Comparison of ENCODE assay signal across 8 mouse cellular contexts in genomic region chr2:6267537-6267936, GRCm38 (mm10). TPM values are rescaled to one million over a fixed set of nuclear protein-coding genes. Genes with fewer than 3 reads are reported as not detected.
DNase-seq lines count a peak whose midpoint lies in the region; ATAC-seq and TF ChIP-seq lines count a peak whose summit lies in the region.

No protein-coding gene starts in this region.

- H3K4me2 ChIP-seq in forebrain, embryonic 13.5 days, result no peak overlapping the region
- H3K4me2 ChIP-seq in forebrain, embryonic 11.5 days (ENCODE audit: low read depth, low read length, severe bottlenecking), result no peak overlapping the region
- peak overlapping the region; percentile 26 for H3K4me2 ChIP-seq in hindbrain, embryonic 15.5 days
- peak overlapping the region; percentile 27; the same call in 1 of the 2 replicates for H3K4me2 ChIP-seq in midbrain, embryonic 16.5 days (ENCODE audit: low read length)

- no peak for TF ChIP-seq POLR2A in liver, adult 2 months (IDR thresholded peaks at IDR 0.05; ENCODE audit: extremely low read depth, insufficient read depth, low read length)

- peaks cover 59% of the 10 kb centered on the region for H3K27me3 ChIP-seq in forebrain, embryonic 13.5 days
- H3K27me3 ChIP-seq in forebrain, embryonic 11.5 days (ENCODE audit: control insufficient read depth, insufficient read depth, low read length), result peaks cover 49% of the 10 kb centered on the region
- H3K27me3 ChIP-seq in hindbrain, embryonic 15.5 days, result no peaks in the 10 kb centered on the region
- no peaks in the 10 kb centered on the region for H3K27me3 ChIP-seq in liver, adult 2 months (ENCODE audit: control insufficient read depth, insufficient read depth, low read length)
- H3K27me3 ChIP-seq in midbrain, embryonic 16.5 days (ENCODE audit: control insufficient read depth, insufficient read depth, low read depth, low read length), result no peaks in the 10 kb centered on the region

- peaks cover 10% of the 10 kb centered on the region for H3K4me1 ChIP-seq in forebrain, embryonic 13.5 days
- H3K4me1 ChIP-seq in forebrain, embryonic 11.5 days (replicated peaks; ENCODE audit: control insufficient read depth, insufficient read depth, low read length), result 0 out of 2 replicates have a peak, but pooled peaks cover 4% of the 10 kb centered on the region
- peaks cover 15% of the 10 kb centered on the region for H3K4me1 ChIP-seq in hindbrain, embryonic 15.5 days (replicated peaks)
- H3K4me1 ChIP-seq in liver, adult 2 months (ENCODE audit: control insufficient read depth, insufficient read depth, low read length), result no peaks in the 10 kb centered on the region
- H3K4me1 ChIP-seq in midbrain, embryonic 16.5 days (ENCODE audit: control insufficient read depth, insufficient read depth, low read length), result peaks cover 14% of the 10 kb centered on the region

- no peaks in the 10 kb centered on the region for H3K79me2 ChIP-seq in liver, adult 2 months (ENCODE audit: control insufficient read depth, insufficient read depth, low read length)

- WGBS in forebrain, embryonic 13.5 days, result 32% methylated on average over 9 of the region's 9 CpGs
- 43% methylated on average over 9 of the region's 9 CpGs for WGBS in forebrain, embryonic 11.5 days
- WGBS in hindbrain, embryonic 15.5 days, result 30% methylated on average over 9 of the region's 9 CpGs
- 30% methylated on average over 9 of the region's 9 CpGs for WGBS in liver, adult 2 months
- WGBS in midbrain, embryonic 16.5 days, result 18% methylated on average over 9 of the region's 9 CpGs

- H3K27ac ChIP-seq in forebrain, embryonic 13.5 days, result no peak overlapping the region; the same call in 1 of the 2 replicates
- no peak overlapping the region for H3K27ac ChIP-seq in forebrain, embryonic 11.5 days (ENCODE audit: low read depth, low read length)
- H3K27ac ChIP-seq in hindbrain, embryonic 15.5 days (replicated peaks), result peak overlapping the region; percentile 65
- H3K27ac ChIP-seq in liver, adult 2 months (replicated peaks; ENCODE audit: insufficient read depth, low read depth, low read length), result no peak overlapping the region
- H3K27ac ChIP-seq in midbrain, embryonic 16.5 days (ENCODE audit: low read length), result peak overlapping the region; percentile 61; the same call in 1 of the 2 replicates

- H3K9ac ChIP-seq in forebrain, embryonic 13.5 days, result no peak overlapping the region
- no peak overlapping the region for H3K9ac ChIP-seq in forebrain, embryonic 11.5 days (ENCODE audit: low read length)
- no peak overlapping the region for H3K9ac ChIP-seq in hindbrain, embryonic 15.5 days
- H3K9ac ChIP-seq in liver, adult 2 months (ENCODE audit: low read depth, low read length), result no peak overlapping the region
- H3K9ac ChIP-seq in midbrain, embryonic 16.5 days (ENCODE audit: low read depth, low read length), result no peak overlapping the region

- no peaks in the 10 kb centered on the region for H3K36me3 ChIP-seq in forebrain, embryonic 13.5 days (ENCODE audit: poor library complexity, severe bottlenecking)
- H3K36me3 ChIP-seq in forebrain, embryonic 11.5 days (ENCODE audit: control insufficient read depth, insufficient read depth, low read length), result no peaks in the 10 kb centered on the region
- no peaks in the 10 kb centered on the region for H3K36me3 ChIP-seq in hindbrain, embryonic 15.5 days
- no peaks in the 10 kb centered on the region for H3K36me3 ChIP-seq in liver, adult 2 months (ENCODE audit: control insufficient read depth, insufficient read depth, low read length)
- no peaks in the 10 kb centered on the region for H3K36me3 ChIP-seq in midbrain, embryonic 16.5 days (ENCODE audit: control insufficient read depth, insufficient read depth, low read length)

- no peak overlapping the region for H3K4me3 ChIP-seq in forebrain, embryonic 13.5 days
- no peak overlapping the region for H3K4me3 ChIP-seq in forebrain, embryonic 11.5 days (ENCODE audit: low read depth, low read length)
- no peak overlapping the region for H3K4me3 ChIP-seq in hindbrain, embryonic 15.5 days
- no peak overlapping the region for H3K4me3 ChIP-seq in liver, adult 2 months (ENCODE audit: insufficient read depth, low read depth, low read length)
- no peak overlapping the region for H3K4me3 ChIP-seq in midbrain, embryonic 16.5 days (ENCODE audit: low read depth, low read length)

- peak; percentile 50 for ATAC-seq in forebrain, embryonic 13.5 days
- ATAC-seq in forebrain, embryonic 11.5 days (replicated peaks; ENCODE audit: low FRiP score), result no peak
- ATAC-seq in hindbrain, embryonic 15.5 days (ENCODE audit: low FRiP score, low read depth), result peak; percentile 53; the same call in 1 of the 2 replicates
- peak; percentile 74 for ATAC-seq in midbrain, embryonic 16.5 days

- TF ChIP-seq CTCF in liver, adult 2 months (IDR thresholded peaks at IDR 0.05; ENCODE audit: low read depth, low read length), result no peak

- no peak for DNase-seq in forebrain, embryonic 11.5 days (ENCODE audit: low spot score)
- peak; percentile 79 for DNase-seq in adrenal gland, postnatal 25 days
- DNase-seq in gastrocnemius, postnatal 10 days, result peak; percentile 35
- peak; percentile 36 for DNase-seq in liver, adult 2 months (ENCODE audit: extremely low read depth, low read depth, low spot score)
- DNase-seq in urinary bladder, postnatal 36 days (ENCODE audit: low spot score in 2 of 2), result peak; percentile 31 to 62

- peaks cover 6% of the 10 kb centered on the region; the same call in 1 of the 2 replicates for H3K9me3 ChIP-seq in forebrain, embryonic 13.5 days (replicated peaks)
- H3K9me3 ChIP-seq in forebrain, embryonic 11.5 days (ENCODE audit: control insufficient read depth, low read length), result no peaks in the 10 kb centered on the region; the same call in 1 of the 2 replicates
- no peaks in the 10 kb centered on the region for H3K9me3 ChIP-seq in hindbrain, embryonic 15.5 days
- H3K9me3 ChIP-seq in midbrain, embryonic 16.5 days (replicated peaks; ENCODE audit: control insufficient read depth, low read length, poor library complexity, severe bottlenecking), result no peaks in the 10 kb centered on the region

RNA-seq across cellular contexts. Expression of gene Echdc3, which starts 54.7 kb away (rescaled TPM):
- 1.2 and 1.6 TPM in 2 replicates for polyA plus RNA-seq in forebrain, embryonic 13.5 days (2015; fragmentation: Nextera tagmentation; extraction: Ambion mirVana)
- 2.3 and 2.9 TPM in 2 replicates for polyA plus RNA-seq in forebrain, embryonic 11.5 days (2014; fragmentation: Nextera tagmentation; extraction: Ambion mirVana)
- total RNA-seq in adrenal gland, postnatal 25 days (2021), result 46.5 and 70.4 TPM in 2 replicates
- total RNA-seq in gastrocnemius, postnatal 10 days (2021), result 1 to 10 TPM; 7.1 to 9.2 TPM
- polyA plus RNA-seq in hindbrain, embryonic 15.5 days (2015; fragmentation: Nextera tagmentation; extraction: Ambion mirVana), result 1.3 and 1.4 TPM in 2 replicates
- 101 and 103 TPM in 2 replicates for total RNA-seq in liver, adult 2 months (2014; rRNA removed)
- 125 and 139 TPM in 2 replicates for polyA plus RNA-seq in liver, adult 2 months (2012; rRNA removed)
- 1.1 and 1.5 TPM in 2 replicates for polyA plus RNA-seq in midbrain, embryonic 16.5 days (2015; fragmentation: Nextera tagmentation; extraction: Ambion mirVana)

RNA-seq across cellular contexts. Expression of gene Usp6nl, which starts 54.9 kb away (rescaled TPM):
- polyA plus RNA-seq in forebrain, embryonic 13.5 days (2015; fragmentation: Nextera tagmentation; extraction: Ambion mirVana), result 6.9 and 8.0 TPM in 2 replicates
- polyA plus RNA-seq in forebrain, embryonic 11.5 days (2014; fragmentation: Nextera tagmentation; extraction: Ambion mirVana), result 12.8 and 18.3 TPM in 2 replicates
- total RNA-seq in adrenal gland, postnatal 25 days (2021), result 23.9 and 29.4 TPM in 2 replicates
- total RNA-seq in gastrocnemius, postnatal 10 days (2021), result 10 to 100 TPM in 1 of 2 experiments, 1 to 10 TPM in 1; 8.9 to 11.4 TPM
- 6.6 and 6.8 TPM in 2 replicates for polyA plus RNA-seq in hindbrain, embryonic 15.5 days (2015; fragmentation: Nextera tagmentation; extraction: Ambion mirVana)
- total RNA-seq in liver, adult 2 months (2014; rRNA removed), result 7.6 and 7.7 TPM in 2 replicates
- polyA plus RNA-seq in liver, adult 2 months (2012; rRNA removed), result 7.6 and 7.9 TPM in 2 replicates
- 6.2 and 7.3 TPM in 2 replicates for polyA plus RNA-seq in midbrain, embryonic 16.5 days (2015; fragmentation: Nextera tagmentation; extraction: Ambion mirVana)

Comparison
In these comparisons a context has a peak if more than half of its experiments do, and no peak if none do; other contexts are left out.
1. H3K27ac ChIP-seq: peak in hindbrain, embryonic 15.5 days (single experiment) and midbrain, embryonic 16.5 days (single experiment); none in forebrain, embryonic 13.5 days (single experiment), forebrain, embryonic 11.5 days (single experiment) and liver, adult 2 months (single experiment).
2. H3K4me2 ChIP-seq: peak in hindbrain, embryonic 15.5 days (single experiment) and midbrain, embryonic 16.5 days (single experiment); none in forebrain, embryonic 13.5 days (single experiment) and forebrain, embryonic 11.5 days (single experiment).
3. RNA of gene Echdc3, which starts 54.7 kb away (polyA plus RNA-seq): 125 to 139 TPM in liver, adult 2 months; 2.3 to 2.9 TPM in forebrain, embryonic 11.5 days, 1.3 to 1.4 TPM in hindbrain, embryonic 15.5 days, 1.2 to 1.6 TPM in forebrain, embryonic 13.5 days and 1.1 to 1.5 TPM in midbrain, embryonic 16.5 days; every median in the first group is over 10 times any median in the second.